Mouse (Mus musculus): ENCODE data around the gene Cyb5rl. TPM values are rescaled to one million over a fixed set of nuclear protein-coding genes. Genes with fewer than 3 reads are reported as not detected.

The Cyb5rl gene
- polyA plus RNA-seq, 1 experiment = 4.8 TPM

DNA sequence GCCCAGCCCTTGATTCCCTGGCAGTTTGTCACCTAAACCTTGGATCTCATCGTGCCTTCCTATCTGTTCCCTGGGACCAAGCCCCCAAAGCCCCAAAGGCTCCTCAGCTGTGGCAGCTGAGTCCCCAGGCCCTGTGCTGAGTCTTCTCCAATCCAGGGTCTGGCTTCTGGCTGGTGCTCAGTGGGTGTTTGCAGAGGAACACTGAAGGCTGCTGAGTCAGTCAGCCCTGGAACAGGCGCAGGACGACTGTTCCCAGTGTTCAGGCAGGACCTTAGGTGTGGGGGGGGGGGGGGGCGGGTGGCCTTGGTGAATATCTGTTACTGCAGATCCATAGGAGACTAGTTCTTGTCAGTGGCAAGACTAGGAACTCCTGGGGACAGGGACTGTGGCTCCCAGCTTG lies 14.9 kb upstream of the Cyb5rl start:
- H3K27ac ChIP-seq (ENCODE audit: insufficient read depth, low read length) = no peak overlapping the region
- no peak overlapping the region for H3K4me3 ChIP-seq (ENCODE audit: low read depth, low read length)
- no peaks in the 10 kb centered on the region for H3K27me3 ChIP-seq (ENCODE audit: control insufficient read depth, insufficient read depth, low read length, poor library complexity, severe bottlenecking)
- H3K36me3 ChIP-seq (ENCODE audit: control insufficient read depth, insufficient read depth, low read length, poor library complexity, severe bottlenecking) = no peaks in the 10 kb centered on the region; the same call in 1 of the 2 replicates
- no peaks in the 10 kb centered on the region for H3K9me3 ChIP-seq (replicated peaks; ENCODE audit: control insufficient read depth, insufficient read depth, low read length, poor library complexity, severe bottlenecking)
- no peaks in the 10 kb centered on the region for H3K4me1 ChIP-seq (ENCODE audit: control insufficient read depth, insufficient read depth, low read length)
- no peak for TF ChIP-seq CTCF (IDR thresholded peaks at IDR 0.05; ENCODE audit: low read depth, low read length)
- no peak for TF ChIP-seq EP300 (IDR thresholded peaks at IDR 0.05; ENCODE audit: insufficient read depth, low read depth, low read length)
- no peak for TF ChIP-seq POLR2A (IDR thresholded peaks at IDR 0.05; ENCODE audit: insufficient read depth, low read length)
- H3K9ac ChIP-seq (ENCODE audit: low read depth, poor library complexity, severe bottlenecking) = no peak overlapping the region

DNA sequence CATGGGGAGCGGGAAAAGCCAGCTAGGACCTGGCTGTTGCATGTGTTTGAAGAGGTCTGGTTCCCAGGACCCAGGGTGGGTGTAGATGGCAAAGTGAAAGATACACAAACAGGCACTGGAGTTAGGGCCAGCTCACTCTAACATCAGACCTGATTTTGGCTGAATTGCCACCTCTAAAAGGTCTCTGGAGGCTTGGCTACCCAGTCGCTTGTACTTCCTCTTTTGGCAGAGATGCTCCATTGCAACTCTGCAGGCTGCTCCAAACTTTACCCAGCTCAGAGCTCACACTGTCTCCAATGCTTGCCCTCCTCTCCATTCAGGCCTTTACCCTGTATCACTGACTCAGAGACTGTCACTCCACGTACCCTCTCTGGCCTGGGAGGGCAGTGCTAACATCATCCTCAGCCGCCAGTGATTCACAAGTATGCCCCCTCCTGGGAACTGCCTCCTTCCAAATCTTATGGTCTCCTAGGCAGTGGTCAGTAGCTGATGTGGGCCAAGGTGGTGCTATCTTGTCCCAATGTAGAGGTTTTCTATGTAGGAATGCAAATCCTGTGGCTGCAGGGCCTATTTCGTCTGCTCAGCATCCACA lies 13.7 kb upstream of the Cyb5rl start:
- Histone ChIP-seq H3K4me3 (ENCODE audit: low read depth, low read length) (no peak overlapping the region), H3K27ac (ENCODE audit: insufficient read depth, low read length) (no peak overlapping the region), H3K36me3 (ENCODE audit: control insufficient read depth, insufficient read depth, low read length, poor library complexity, severe bottlenecking) (no peaks in the 10 kb centered on the region; the same call in 1 of the 2 replicates), H3K27me3 (ENCODE audit: control insufficient read depth, insufficient read depth, low read length, poor library complexity, severe bottlenecking) (no peaks in the 10 kb centered on the region), H3K9me3 (replicated peaks; ENCODE audit: control insufficient read depth, insufficient read depth, low read length, poor library complexity, severe bottlenecking) (no peaks in the 10 kb centered on the region), H3K4me1 (ENCODE audit: control insufficient read depth, insufficient read depth, low read length) (no peaks in the 10 kb centered on the region), H3K9ac (ENCODE audit: low read depth, poor library complexity, severe bottlenecking) (no peak overlapping the region)
- TF ChIP-seq CTCF (IDR thresholded peaks at IDR 0.05; ENCODE audit: low read depth, low read length) (no peak), EP300 (IDR thresholded peaks at IDR 0.05; ENCODE audit: insufficient read depth, low read depth, low read length) (no peak), POLR2A (IDR thresholded peaks at IDR 0.05; ENCODE audit: insufficient read depth, low read length) (no peak)

DNA sequence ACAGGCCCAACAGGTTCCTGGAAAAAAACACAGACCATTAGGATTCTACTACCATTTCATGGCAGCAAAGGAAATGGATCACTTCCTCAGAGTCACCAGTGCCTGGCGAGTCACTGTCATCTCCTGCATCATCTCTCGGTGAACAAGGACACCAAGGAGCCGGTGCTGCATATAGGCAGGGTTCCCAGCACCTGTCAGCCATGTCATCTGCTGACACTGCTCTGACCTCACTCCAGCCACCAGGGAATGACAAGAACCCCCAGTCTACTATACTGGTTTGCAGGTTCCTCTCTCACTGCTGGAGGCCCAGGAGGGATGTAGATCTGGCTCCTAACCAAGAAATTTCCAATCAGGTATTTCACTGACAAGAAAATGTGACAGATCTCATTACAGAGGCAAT lies 10.7 kb upstream of the Cyb5rl start:
- Histone ChIP-seq H3K36me3 (ENCODE audit: control insufficient read depth, insufficient read depth, low read length, poor library complexity, severe bottlenecking) (peaks cover 10% of the 10 kb centered on the region), H3K27me3 (ENCODE audit: control insufficient read depth, insufficient read depth, low read length, poor library complexity, severe bottlenecking) (no peaks in the 10 kb centered on the region), H3K4me3 (ENCODE audit: low read depth, low read length) (no peak overlapping the region), H3K4me1 (ENCODE audit: control insufficient read depth, insufficient read depth, low read length) (no peaks in the 10 kb centered on the region), H3K9me3 (replicated peaks; ENCODE audit: control insufficient read depth, insufficient read depth, low read length, poor library complexity, severe bottlenecking) (no peaks in the 10 kb centered on the region), H3K9ac (ENCODE audit: low read depth, poor library complexity, severe bottlenecking) (no peak overlapping the region), H3K27ac (ENCODE audit: insufficient read depth, low read length) (no peak overlapping the region)
- TF ChIP-seq POLR2A (IDR thresholded peaks at IDR 0.05; ENCODE audit: insufficient read depth, low read length) = no peak
- TF ChIP-seq CTCF (IDR thresholded peaks at IDR 0.05; ENCODE audit: low read depth, low read length) = no peak
- TF ChIP-seq EP300 (IDR thresholded peaks at IDR 0.05; ENCODE audit: insufficient read depth, low read depth, low read length) = no peak

DNA sequence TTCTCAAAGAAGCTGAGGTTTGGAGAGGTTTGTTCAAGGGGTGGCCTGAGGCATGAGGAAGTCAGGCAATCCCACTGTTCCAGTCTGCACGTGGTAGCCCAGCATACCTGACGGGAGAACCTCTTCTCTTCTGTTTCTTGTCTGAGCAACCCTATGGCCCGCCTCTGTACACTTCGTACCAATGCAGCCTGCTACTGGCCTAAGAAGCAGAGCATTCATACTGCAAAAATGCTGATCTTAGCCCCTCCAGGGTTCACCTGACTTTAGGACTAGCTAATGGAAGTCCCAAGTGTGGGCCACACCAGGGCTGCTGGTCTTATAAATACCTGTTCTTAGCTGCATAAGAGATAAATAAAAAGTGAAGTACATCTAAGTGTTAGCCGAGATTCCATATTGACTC lies 8.4 kb upstream of the Cyb5rl start:
- TF ChIP-seq POLR2A (IDR thresholded peaks at IDR 0.05; ENCODE audit: insufficient read depth, low read length) = no peak
- TF ChIP-seq EP300 (IDR thresholded peaks at IDR 0.05; ENCODE audit: insufficient read depth, low read depth, low read length) = no peak
- no peak for TF ChIP-seq CTCF (IDR thresholded peaks at IDR 0.05; ENCODE audit: low read depth, low read length)
- Histone ChIP-seq H3K9me3 (replicated peaks; ENCODE audit: control insufficient read depth, insufficient read depth, low read length, poor library complexity, severe bottlenecking) (no peaks in the 10 kb centered on the region), H3K27me3 (ENCODE audit: control insufficient read depth, insufficient read depth, low read length, poor library complexity, severe bottlenecking) (no peaks in the 10 kb centered on the region), H3K4me3 (ENCODE audit: low read depth, low read length) (no peak overlapping the region), H3K9ac (ENCODE audit: low read depth, poor library complexity, severe bottlenecking) (no peak overlapping the region), H3K36me3 (ENCODE audit: control insufficient read depth, insufficient read depth, low read length, poor library complexity, severe bottlenecking) (peaks cover 22% of the 10 kb centered on the region), H3K27ac (ENCODE audit: insufficient read depth, low read length) (no peak overlapping the region), H3K4me1 (ENCODE audit: control insufficient read depth, insufficient read depth, low read length) (no peaks in the 10 kb centered on the region)

DNA sequence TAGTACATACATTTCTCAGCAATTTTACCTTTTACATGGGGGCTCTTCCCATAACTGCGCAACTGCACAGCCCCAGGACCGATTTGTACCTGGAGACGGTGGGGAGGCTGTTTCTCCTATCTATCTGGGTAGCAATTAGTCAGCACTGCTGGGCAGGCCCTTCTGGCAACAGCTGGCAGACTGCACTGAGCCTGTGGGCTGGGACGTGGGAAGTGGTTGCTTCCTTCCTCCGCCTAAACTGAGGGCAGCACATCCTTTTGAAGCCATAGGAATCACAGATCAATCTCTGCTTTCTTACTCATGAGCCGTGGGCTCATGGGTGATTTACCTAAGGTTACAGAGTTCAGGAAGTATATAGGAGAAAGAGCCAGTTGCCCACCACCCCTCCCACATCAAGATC lies 8.0 kb upstream of the Cyb5rl start:
- H3K27me3 ChIP-seq (ENCODE audit: control insufficient read depth, insufficient read depth, low read length, poor library complexity, severe bottlenecking) = no peaks in the 10 kb centered on the region
- H3K27ac ChIP-seq (ENCODE audit: insufficient read depth, low read length) = no peak overlapping the region
- no peak overlapping the region for H3K9ac ChIP-seq (ENCODE audit: low read depth, poor library complexity, severe bottlenecking)
- TF ChIP-seq POLR2A (IDR thresholded peaks at IDR 0.05; ENCODE audit: insufficient read depth, low read length) (no peak), CTCF (IDR thresholded peaks at IDR 0.05; ENCODE audit: low read depth, low read length) (no peak), EP300 (IDR thresholded peaks at IDR 0.05; ENCODE audit: insufficient read depth, low read depth, low read length) (no peak)
- no peaks in the 10 kb centered on the region for H3K4me1 ChIP-seq (ENCODE audit: control insufficient read depth, insufficient read depth, low read length)
- no peak overlapping the region for H3K4me3 ChIP-seq (ENCODE audit: low read depth, low read length)
- no peaks in the 10 kb centered on the region for H3K9me3 ChIP-seq (replicated peaks; ENCODE audit: control insufficient read depth, insufficient read depth, low read length, poor library complexity, severe bottlenecking)
- peaks cover 22% of the 10 kb centered on the region for H3K36me3 ChIP-seq (ENCODE audit: control insufficient read depth, insufficient read depth, low read length, poor library complexity, severe bottlenecking)

DNA sequence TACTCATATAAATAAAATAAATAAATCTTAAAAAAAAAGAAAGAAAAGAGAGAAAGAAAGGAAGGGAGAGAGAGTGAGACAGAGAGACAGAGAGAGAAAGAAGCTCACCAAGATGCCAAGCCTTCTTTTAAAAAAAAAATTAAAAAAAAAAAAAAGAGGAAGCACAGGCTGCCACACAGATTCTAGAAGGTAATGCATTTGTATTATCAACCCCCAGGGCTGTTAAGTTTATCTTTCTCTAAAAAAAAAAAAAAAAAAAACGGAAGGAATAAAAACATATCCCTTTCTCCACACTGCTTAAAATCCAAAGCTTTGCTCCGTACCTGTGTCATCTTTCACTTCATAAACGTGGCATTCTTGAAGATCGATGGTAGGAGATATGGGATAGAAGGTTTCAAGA lies 5.2 kb upstream of the Cyb5rl start:
- TF ChIP-seq EP300 (IDR thresholded peaks at IDR 0.05; ENCODE audit: insufficient read depth, low read depth, low read length) (no peak), POLR2A (IDR thresholded peaks at IDR 0.05; ENCODE audit: insufficient read depth, low read length) (no peak), CTCF (IDR thresholded peaks at IDR 0.05; ENCODE audit: low read depth, low read length) (no peak)
- no peak overlapping the region for H3K9ac ChIP-seq (ENCODE audit: low read depth, poor library complexity, severe bottlenecking)
- H3K4me3 ChIP-seq (ENCODE audit: low read depth, low read length) = no peak overlapping the region
- no peak overlapping the region for H3K27ac ChIP-seq (ENCODE audit: insufficient read depth, low read length)
- H3K9me3 ChIP-seq (replicated peaks; ENCODE audit: control insufficient read depth, insufficient read depth, low read length, poor library complexity, severe bottlenecking) = no peaks in the 10 kb centered on the region
- H3K4me1 ChIP-seq (ENCODE audit: control insufficient read depth, insufficient read depth, low read length) = no peaks in the 10 kb centered on the region
- no peaks in the 10 kb centered on the region for H3K27me3 ChIP-seq (ENCODE audit: control insufficient read depth, insufficient read depth, low read length, poor library complexity, severe bottlenecking)
- peaks cover 22% of the 10 kb centered on the region for H3K36me3 ChIP-seq (ENCODE audit: control insufficient read depth, insufficient read depth, low read length, poor library complexity, severe bottlenecking)
